ENCODE assay signal across 17 mouse cellular contexts in the genomic region with DNA sequence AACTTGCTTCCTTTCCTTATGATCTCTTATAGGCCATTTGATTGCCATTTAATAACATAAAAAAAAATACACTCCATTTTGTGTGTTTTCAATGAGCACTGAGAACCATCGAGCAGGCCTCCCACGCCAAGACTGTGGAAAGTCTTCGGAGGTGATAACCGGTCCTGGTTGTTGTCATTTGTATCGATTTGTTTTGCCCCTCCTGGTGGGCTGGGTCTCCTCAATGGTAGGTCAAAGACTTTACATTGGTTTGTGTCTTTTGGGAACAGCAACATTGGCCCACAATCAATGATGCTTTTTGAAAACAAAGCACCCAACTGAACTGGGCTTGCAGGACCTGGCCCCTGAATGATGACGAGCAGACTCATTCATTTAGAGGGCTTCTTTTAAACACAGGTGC. TPM values are rescaled to one million over a fixed set of nuclear protein-coding genes. Genes with fewer than 3 reads are reported as not detected.
DNase-seq lines count a peak whose midpoint lies in the region; ATAC-seq and TF ChIP-seq lines count a peak whose summit lies in the region.
"Had no signal": no experiment of that assay in that cellular context is flagged by ENCODE, and none has a peak within 500 bp of the region (broad histone marks: within the 10 kb centered on the region; RNA-seq: fewer than 3 reads in every experiment).

No protein-coding gene starts in this region.

- DNase-seq in stomach, postnatal 0 days (ENCODE audit: low spot score), result no peak
- DNase-seq in CD4-positive helper T cell, adult 2 months (ENCODE audit: low read depth, low spot score), result peak; percentile 2
- DNase-seq in induced T-regulatory cell, adult 2 months (ENCODE audit: low read depth), result peak; percentile 39
- DNase-seq in lung, postnatal 14 days, result no peak
- DNase-seq in kidney, adult 2 months, result no peak
- DNase-seq in frontal cortex, postnatal 25 days (ENCODE audit: low spot score in 2 of 2), result no peak
- DNase-seq: adrenal gland, postnatal 10 days; cerebellum, adult 2 months; cerebellum, postnatal 14 days; gastrocnemius, postnatal 10 days had no signal

- no peaks in the 10 kb centered on the region for H3K4me1 ChIP-seq in stomach, embryonic 16.5 days (ENCODE audit: control insufficient read depth, insufficient read depth, low read length)
- H3K4me1 ChIP-seq in stomach, postnatal 0 days (replicated peaks; ENCODE audit: control insufficient read depth, insufficient read depth), result no peaks in the 10 kb centered on the region
- peaks cover 5% of the 10 kb centered on the region for H3K4me1 ChIP-seq in ES-Bruce4 (ENCODE audit: control insufficient read depth, insufficient read depth, low read length)
- no peaks in the 10 kb centered on the region for H3K4me1 ChIP-seq in kidney, adult 2 months (ENCODE audit: control insufficient read depth, insufficient read depth, low read length)
- H3K4me1 ChIP-seq: embryonic facial prominence, embryonic 12.5 days; forebrain, embryonic 15.5 days; heart, embryonic 12.5 days; hindbrain, embryonic 10.5 days had no signal

- no peak overlapping the region for H3K4me3 ChIP-seq in stomach, embryonic 16.5 days (replicated peaks; ENCODE audit: low read length)
- no peak overlapping the region for H3K4me3 ChIP-seq in stomach, postnatal 0 days (ENCODE audit: low read depth, low read length)
- no peak overlapping the region; the same call in 1 of the 2 replicates for H3K4me3 ChIP-seq in ES-Bruce4 (ENCODE audit: low read depth, low read length)
- no peak overlapping the region for H3K4me3 ChIP-seq in kidney, adult 2 months (ENCODE audit: insufficient read depth, low read depth, low read length)
- H3K4me3 ChIP-seq: embryonic facial prominence, embryonic 12.5 days; forebrain, embryonic 15.5 days; heart, embryonic 12.5 days; hindbrain, embryonic 10.5 days had no signal

- no peaks in the 10 kb centered on the region for H3K27me3 ChIP-seq in stomach, embryonic 16.5 days (ENCODE audit: control insufficient read depth, insufficient read depth, low read length)
- no peaks in the 10 kb centered on the region for H3K27me3 ChIP-seq in stomach, postnatal 0 days (ENCODE audit: control insufficient read depth, insufficient read depth, low read length)
- H3K27me3 ChIP-seq in ES-Bruce4 (ENCODE audit: control insufficient read depth, insufficient read depth, low read length, poor library complexity, severe bottlenecking), result no peaks in the 10 kb centered on the region
- H3K27me3 ChIP-seq in kidney, adult 2 months (replicated peaks; ENCODE audit: control insufficient read depth, insufficient read depth, low read length), result no peaks in the 10 kb centered on the region
- H3K27me3 ChIP-seq: forebrain, embryonic 15.5 days; heart, embryonic 12.5 days had no signal

- 91% methylated on average over 6 of the region's 6 CpGs for WGBS in stomach, embryonic 16.5 days
- 90% methylated on average over 6 of the region's 6 CpGs for WGBS in stomach, postnatal 0 days
- 94% methylated on average over 6 of the region's 6 CpGs for WGBS in kidney, adult 2 months

- H3K36me3 ChIP-seq in stomach, embryonic 16.5 days (ENCODE audit: control insufficient read depth, insufficient read depth, low read length), result no peaks in the 10 kb centered on the region
- no peaks in the 10 kb centered on the region for H3K36me3 ChIP-seq in stomach, postnatal 0 days (ENCODE audit: control insufficient read depth, insufficient read depth, low read length)
- H3K36me3 ChIP-seq in ES-Bruce4 (ENCODE audit: control insufficient read depth, insufficient read depth, low read length, poor library complexity, severe bottlenecking), result no peaks in the 10 kb centered on the region
- no peaks in the 10 kb centered on the region for H3K36me3 ChIP-seq in kidney, adult 2 months (ENCODE audit: control insufficient read depth, insufficient read depth, low read length)
- H3K36me3 ChIP-seq: embryonic facial prominence, embryonic 12.5 days; forebrain, embryonic 15.5 days; heart, embryonic 12.5 days; hindbrain, embryonic 10.5 days had no signal

- TF ChIP-seq CTCF in stomach, postnatal 0 days (IDR thresholded peaks at IDR 0.05; ENCODE audit: low read depth), result no peak
- TF ChIP-seq CTCF in ES-Bruce4 (IDR thresholded peaks at IDR 0.05; ENCODE audit: low read depth, low read length), result no peak
- TF ChIP-seq CTCF in kidney, adult 2 months (conservative IDR thresholded peaks at IDR 0.05; ENCODE audit: insufficient read depth, insufficient read length, low read depth, low read length), result no peak

- H3K27ac ChIP-seq in stomach, embryonic 16.5 days (ENCODE audit: low read length), result 0 out of 2 replicates have a peak overlapping the region, but pooled peaks have one; percentile 5
- no peak overlapping the region for H3K27ac ChIP-seq in stomach, postnatal 0 days (replicated peaks)
- peak overlapping the region; percentile 78; the same call in 1 of the 2 replicates for H3K27ac ChIP-seq in ES-Bruce4 (ENCODE audit: insufficient read depth, low read length)
- H3K27ac ChIP-seq in kidney, adult 2 months (ENCODE audit: insufficient read depth, low read depth, low read length), result no peak overlapping the region
- H3K27ac ChIP-seq: embryonic facial prominence, embryonic 12.5 days; forebrain, embryonic 15.5 days; hindbrain, embryonic 10.5 days; hindbrain, embryonic 14.5 days had no signal

- no peak for ATAC-seq in stomach, embryonic 16.5 days (ENCODE audit: insufficient read depth, low FRiP score)
- no peak for ATAC-seq in stomach, postnatal 0 days (ENCODE audit: low FRiP score, low TSS enrichment)
- ATAC-seq: forebrain, embryonic 15.5 days had no signal

- no peaks in the 10 kb centered on the region for H3K9me3 ChIP-seq in stomach, embryonic 16.5 days (replicated peaks; ENCODE audit: control insufficient read depth, low read length)
- H3K9me3 ChIP-seq in stomach, postnatal 0 days (ENCODE audit: control insufficient read depth, low read length), result no peaks in the 10 kb centered on the region
- H3K9me3 ChIP-seq in ES-Bruce4 (replicated peaks; ENCODE audit: control insufficient read depth, insufficient read depth, low read length, poor library complexity, severe bottlenecking), result no peaks in the 10 kb centered on the region
- H3K9me3 ChIP-seq: embryonic facial prominence, embryonic 12.5 days; forebrain, embryonic 15.5 days; heart, embryonic 12.5 days; hindbrain, embryonic 10.5 days had no signal

- no peak overlapping the region for H3K4me2 ChIP-seq in stomach, embryonic 16.5 days (ENCODE audit: low read depth, low read length)
- H3K4me2 ChIP-seq in stomach, postnatal 0 days (replicated peaks; ENCODE audit: low read depth), result no peak overlapping the region
- H3K4me2 ChIP-seq: embryonic facial prominence, embryonic 12.5 days; forebrain, embryonic 15.5 days; heart, embryonic 12.5 days; hindbrain, embryonic 14.5 days had no signal

- TF ChIP-seq POLR2A in ES-Bruce4 (IDR thresholded peaks at IDR 0.05; ENCODE audit: insufficient read depth, low read length), result no peak
- no peak for TF ChIP-seq POLR2A in kidney, adult 2 months (IDR thresholded peaks at IDR 0.05; ENCODE audit: low read depth, low read length)

- TF ChIP-seq EP300 in stomach, postnatal 0 days (optimal IDR thresholded peaks at IDR 0.05), result no peak
- TF ChIP-seq EP300 in ES-Bruce4 (IDR thresholded peaks at IDR 0.05; ENCODE audit: insufficient read depth, low read depth, low read length), result no peak

- H3K9ac ChIP-seq in stomach, embryonic 16.5 days (ENCODE audit: low read length), result no peak overlapping the region
- H3K9ac ChIP-seq in stomach, postnatal 0 days (ENCODE audit: low read length), result no peak overlapping the region
- H3K9ac ChIP-seq in ES-Bruce4 (ENCODE audit: low read depth, poor library complexity, severe bottlenecking), result no peak overlapping the region
- H3K9ac ChIP-seq: embryonic facial prominence, embryonic 12.5 days; forebrain, embryonic 15.5 days; heart, embryonic 12.5 days; hindbrain, embryonic 14.5 days had no signal

RNA-seq across cellular contexts. Expression of a gene that starts 18.6 kb away (rescaled TPM):
- 5,589 and 6,437 TPM in 2 replicates for polyA plus RNA-seq in stomach, embryonic 16.5 days (2015; fragmentation: Nextera tagmentation; extraction: Ambion mirVana)
- polyA plus RNA-seq in stomach, postnatal 0 days (2015; fragmentation: Nextera tagmentation; extraction: Ambion mirVana), result 6,456 and 7,015 TPM in 2 replicates
- polyA plus RNA-seq in ES-Bruce4 (2011; ENCODE audit: insufficient read depth, insufficient read length, low read depth, missing spikeins), result 543 and 559 TPM in 2 replicates
- polyA plus RNA-seq in kidney, adult 2 months (2012; rRNA removed), result 143 and 255 TPM in 2 replicates

RNA-seq across cellular contexts. Expression of a gene that starts 36.4 kb away (rescaled TPM):
- polyA plus RNA-seq in stomach, embryonic 16.5 days (2015; fragmentation: Nextera tagmentation; extraction: Ambion mirVana), result 0.81 and 0.93 TPM in 2 replicates
- polyA plus RNA-seq in stomach, postnatal 0 days (2015; fragmentation: Nextera tagmentation; extraction: Ambion mirVana), result 0.24 and 0.58 TPM in 2 replicates
- polyA plus RNA-seq in ES-Bruce4 (2011; ENCODE audit: insufficient read depth, insufficient read length, low read depth, missing spikeins), result not detected in 2 replicates
- 0.15 and 0.30 TPM in 2 replicates for polyA plus RNA-seq in kidney, adult 2 months (2012; rRNA removed)
- polyA plus RNA-seq: cerebellum, adult 2 months had no signal

Comparison
In these comparisons a context has a peak if more than half of its experiments do, and no peak if none do; other contexts are left out.
1. H3K27ac ChIP-seq: peak in stomach, embryonic 16.5 days (single experiment) and ES-Bruce4 (single experiment); none in stomach, postnatal 0 days (single experiment) and kidney, adult 2 months (single experiment).
2. DNase-seq: peak in CD4-positive helper T cell, adult 2 months (single experiment) and induced T-regulatory cell, adult 2 months (single experiment); none in stomach, postnatal 0 days (single experiment), lung, postnatal 14 days (single experiment), kidney, adult 2 months (single experiment) and frontal cortex, postnatal 25 days (0 of 2).